Comparison of ENCODE assay signal across 8 mouse cellular contexts in the genomic region with DNA sequence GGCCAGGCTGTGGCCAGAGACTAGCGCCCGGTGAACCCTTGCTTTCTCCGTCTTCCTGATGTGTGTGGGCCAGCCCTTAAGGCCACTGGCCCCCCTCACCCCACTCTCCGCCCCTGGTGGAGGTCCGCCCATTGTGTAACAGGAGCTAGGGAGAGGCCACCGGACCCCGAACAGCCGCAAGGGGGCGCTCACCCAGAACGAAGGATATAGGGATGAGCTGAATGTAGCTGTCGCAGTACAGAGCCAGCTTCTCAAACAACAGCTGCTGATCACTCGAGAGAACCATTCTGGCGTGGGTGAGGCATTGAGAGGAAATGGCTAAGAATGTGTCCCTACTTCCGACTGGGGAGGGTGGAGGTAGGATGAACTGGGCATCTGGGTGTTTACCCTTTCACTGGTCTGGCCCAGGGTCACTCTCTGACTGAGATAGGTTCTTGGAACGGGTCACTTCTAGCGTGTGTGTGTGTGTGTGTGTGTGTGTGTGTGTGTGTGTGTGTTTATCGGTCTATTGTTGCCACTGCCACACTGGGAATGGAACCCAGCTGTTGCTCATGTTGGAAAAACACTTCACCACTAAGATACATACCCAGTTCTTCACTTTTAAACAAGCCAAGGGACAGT. TPM values are rescaled to one million over a fixed set of nuclear protein-coding genes. Genes with fewer than 3 reads are reported as not detected.
A peak's percentile ranks its signal among the peaks of the same experiment; 100 is the strongest.
DNase-seq lines count a peak whose midpoint lies in the region; ATAC-seq and TF ChIP-seq lines count a peak whose summit lies in the region.

No protein-coding gene starts in this region.

- no peaks in the 10 kb centered on the region for H3K36me3 ChIP-seq in forebrain, embryonic 13.5 days (ENCODE audit: poor library complexity, severe bottlenecking)
- H3K36me3 ChIP-seq in heart, postnatal 0 days (replicated peaks; ENCODE audit: control insufficient read depth, insufficient read depth, low read length) = no peaks in the 10 kb centered on the region
- H3K36me3 ChIP-seq in liver, embryonic 15.5 days (replicated peaks) = no peaks in the 10 kb centered on the region
- no peaks in the 10 kb centered on the region for H3K36me3 ChIP-seq in neural tube, embryonic 11.5 days (ENCODE audit: control insufficient read depth, insufficient read depth, low read length)
- no peaks in the 10 kb centered on the region for H3K36me3 ChIP-seq in stomach, embryonic 16.5 days (ENCODE audit: control insufficient read depth, insufficient read depth, low read length)

- peak; percentile 77 to 84 for DNase-seq in CD8-positive naive resting alpha-beta T cell, adult 2 months (ENCODE audit: low read depth in 2 of 2, low spot score in 2 of 2)
- peak; percentile 81 for DNase-seq in heart, postnatal 0 days (ENCODE audit: low spot score)
- peak; percentile 90 to 95 for DNase-seq in kidney, postnatal 36 days
- DNase-seq in neural tube, embryonic 11.5 days (ENCODE audit: low spot score) = peak; percentile 92

- TF ChIP-seq EP300 in heart, postnatal 0 days (IDR thresholded peaks at IDR 0.05; ENCODE audit: low read depth) = no peak

- peak overlapping the region; percentile 49 for H3K4me2 ChIP-seq in forebrain, embryonic 13.5 days
- H3K4me2 ChIP-seq in heart, postnatal 0 days (ENCODE audit: low read depth, low read length) = peak overlapping the region; percentile 46
- peak overlapping the region; percentile 60 for H3K4me2 ChIP-seq in liver, embryonic 15.5 days
- peak overlapping the region; percentile 46 for H3K4me2 ChIP-seq in neural tube, embryonic 11.5 days (ENCODE audit: low read depth)
- H3K4me2 ChIP-seq in stomach, embryonic 16.5 days (ENCODE audit: low read depth, low read length) = peak overlapping the region; percentile 54

- H3K27ac ChIP-seq in forebrain, embryonic 13.5 days = no peak overlapping the region
- no peak overlapping the region for H3K27ac ChIP-seq in heart, postnatal 0 days (ENCODE audit: low read depth)
- H3K27ac ChIP-seq in liver, embryonic 15.5 days (replicated peaks) = no peak overlapping the region
- no peak overlapping the region for H3K27ac ChIP-seq in neural tube, embryonic 11.5 days (ENCODE audit: low read depth, low read length)
- H3K27ac ChIP-seq in stomach, embryonic 16.5 days (ENCODE audit: low read length) = no peak overlapping the region

- ATAC-seq in cerebellum, adult (ENCODE audit: insufficient number of reproducible peaks, low FRiP score, low TSS enrichment) = peak; percentile 83
- ATAC-seq in forebrain, embryonic 13.5 days = peak; percentile 90
- ATAC-seq in heart, postnatal 0 days (ENCODE audit: insufficient read depth, low read depth) = peak; percentile 85
- peak; percentile 27 for ATAC-seq in liver, embryonic 15.5 days (ENCODE audit: insufficient read depth)
- peak; percentile 88 for ATAC-seq in neural tube, embryonic 11.5 days (ENCODE audit: insufficient read depth, low FRiP score, low TSS enrichment)
- peak; percentile 85 for ATAC-seq in stomach, embryonic 16.5 days (ENCODE audit: insufficient read depth, low FRiP score)

- peak; percentile 80 for TF ChIP-seq CTCF in heart, postnatal 0 days (IDR thresholded peaks at IDR 0.05; ENCODE audit: low read depth)

- no peaks in the 10 kb centered on the region for H3K9me3 ChIP-seq in forebrain, embryonic 13.5 days (replicated peaks)
- no peaks in the 10 kb centered on the region for H3K9me3 ChIP-seq in heart, postnatal 0 days (replicated peaks; ENCODE audit: control insufficient read depth, low read length)
- no peaks in the 10 kb centered on the region for H3K9me3 ChIP-seq in liver, embryonic 15.5 days (replicated peaks)
- no peaks in the 10 kb centered on the region for H3K9me3 ChIP-seq in neural tube, embryonic 11.5 days (ENCODE audit: control insufficient read depth, low read length)
- H3K9me3 ChIP-seq in stomach, embryonic 16.5 days (replicated peaks; ENCODE audit: control insufficient read depth, low read length) = no peaks in the 10 kb centered on the region

- WGBS in forebrain, embryonic 13.5 days = 7% methylated on average over 17 of the region's 17 CpGs
- 7% methylated on average over 17 of the region's 17 CpGs for WGBS in heart, postnatal 0 days
- 8% methylated on average over 17 of the region's 17 CpGs for WGBS in liver, embryonic 15.5 days (ENCODE audit: insufficient replicate concordance)
- 4% methylated on average over 17 of the region's 17 CpGs for WGBS in neural tube, embryonic 11.5 days
- 6% methylated on average over 17 of the region's 17 CpGs for WGBS in stomach, embryonic 16.5 days

- H3K4me3 ChIP-seq in forebrain, embryonic 13.5 days = peak overlapping the region; percentile 24
- no peak overlapping the region for H3K4me3 ChIP-seq in heart, postnatal 0 days (ENCODE audit: low read depth, low read length)
- peak overlapping the region; percentile 33 for H3K4me3 ChIP-seq in liver, embryonic 15.5 days (replicated peaks)
- peak overlapping the region; percentile 22 for H3K4me3 ChIP-seq in neural tube, embryonic 11.5 days (ENCODE audit: low read depth, low read length)
- peak overlapping the region; percentile 30 for H3K4me3 ChIP-seq in stomach, embryonic 16.5 days (replicated peaks; ENCODE audit: low read length)

- no peaks in the 10 kb centered on the region for H3K27me3 ChIP-seq in forebrain, embryonic 13.5 days
- H3K27me3 ChIP-seq in heart, postnatal 0 days (ENCODE audit: control insufficient read depth, insufficient read depth, low read length) = no peaks in the 10 kb centered on the region
- H3K27me3 ChIP-seq in liver, embryonic 15.5 days = peaks cover 6% of the 10 kb centered on the region
- no peaks in the 10 kb centered on the region for H3K27me3 ChIP-seq in neural tube, embryonic 11.5 days (ENCODE audit: control insufficient read depth, insufficient read depth, low read length)
- H3K27me3 ChIP-seq in stomach, embryonic 16.5 days (ENCODE audit: control insufficient read depth, insufficient read depth, low read length) = no peaks in the 10 kb centered on the region

- peak overlapping the region; percentile 31 for H3K9ac ChIP-seq in forebrain, embryonic 13.5 days
- H3K9ac ChIP-seq in heart, postnatal 0 days (replicated peaks; ENCODE audit: low read depth, low read length) = no peak overlapping the region
- H3K9ac ChIP-seq in liver, embryonic 15.5 days = no peak overlapping the region
- H3K9ac ChIP-seq in neural tube, embryonic 11.5 days (ENCODE audit: low read length) = peak overlapping the region; percentile 47
- peak overlapping the region; percentile 67 for H3K9ac ChIP-seq in stomach, embryonic 16.5 days (ENCODE audit: low read length)

- H3K4me1 ChIP-seq in forebrain, embryonic 13.5 days = no peaks in the 10 kb centered on the region; the same call in 1 of the 2 replicates
- 0 out of 2 replicates have a peak, but pooled peaks cover 2% of the 10 kb centered on the region for H3K4me1 ChIP-seq in heart, postnatal 0 days (ENCODE audit: control insufficient read depth, insufficient read depth)
- peaks cover 49% of the 10 kb centered on the region for H3K4me1 ChIP-seq in liver, embryonic 15.5 days (replicated peaks)
- no peaks in the 10 kb centered on the region for H3K4me1 ChIP-seq in neural tube, embryonic 11.5 days (ENCODE audit: control insufficient read depth, insufficient read depth, low read length)
- peaks cover 8% of the 10 kb centered on the region for H3K4me1 ChIP-seq in stomach, embryonic 16.5 days (ENCODE audit: control insufficient read depth, insufficient read depth, low read length)

RNA-seq across cellular contexts. Expression of gene Best1, which starts 8.3 kb away (rescaled TPM):
- 0.76 and 1.2 TPM in 2 replicates for polyA plus RNA-seq in forebrain, embryonic 13.5 days (2015; fragmentation: Nextera tagmentation; extraction: Ambion mirVana)
- total RNA-seq in heart, postnatal 0 days (2014; rRNA removed; ENCODE audit: low replicate concordance) = not detected in 2 replicates
- 0.26 and 0.33 TPM in 2 replicates for polyA plus RNA-seq in heart, postnatal 0 days (2015; fragmentation: Nextera tagmentation; extraction: Ambion mirVana)
- 0.09 and 0.12 TPM in 2 replicates for polyA plus RNA-seq in liver, embryonic 15.5 days (2015; fragmentation: Nextera tagmentation; extraction: Ambion mirVana)
- polyA plus RNA-seq in neural tube, embryonic 11.5 days (2014; fragmentation: Nextera tagmentation; extraction: Ambion mirVana) = 1.0 and 1.5 TPM in 2 replicates
- 0.61 and 0.64 TPM in 2 replicates for polyA plus RNA-seq in stomach, embryonic 16.5 days (2015; fragmentation: Nextera tagmentation; extraction: Ambion mirVana)

RNA-seq across cellular contexts. Expression of gene Rab3il1, which starts 8.3 kb away (rescaled TPM):
- 14.4 and 15.2 TPM in 2 replicates for polyA plus RNA-seq in forebrain, embryonic 13.5 days (2015; fragmentation: Nextera tagmentation; extraction: Ambion mirVana)
- 16.3 and 27.4 TPM in 2 replicates for total RNA-seq in heart, postnatal 0 days (2014; rRNA removed; ENCODE audit: low replicate concordance)
- polyA plus RNA-seq in heart, postnatal 0 days (2015; fragmentation: Nextera tagmentation; extraction: Ambion mirVana) = 17.9 and 20.7 TPM in 2 replicates
- 245 and 277 TPM in 2 replicates for polyA plus RNA-seq in liver, embryonic 15.5 days (2015; fragmentation: Nextera tagmentation; extraction: Ambion mirVana)
- 42.6 and 43.0 TPM in 2 replicates for polyA plus RNA-seq in neural tube, embryonic 11.5 days (2014; fragmentation: Nextera tagmentation; extraction: Ambion mirVana)
- 33.7 and 38.1 TPM in 2 replicates for polyA plus RNA-seq in stomach, embryonic 16.5 days (2015; fragmentation: Nextera tagmentation; extraction: Ambion mirVana)

RNA-seq across cellular contexts. Expression of gene Fth1, which starts 12.7 kb away (rescaled TPM):
- polyA plus RNA-seq in forebrain, embryonic 13.5 days (2015; fragmentation: Nextera tagmentation; extraction: Ambion mirVana) = 1,364 and 1,444 TPM in 2 replicates
- total RNA-seq in heart, postnatal 0 days (2014; rRNA removed; ENCODE audit: low replicate concordance) = 396 and 524 TPM in 2 replicates
- polyA plus RNA-seq in heart, postnatal 0 days (2015; fragmentation: Nextera tagmentation; extraction: Ambion mirVana) = 3,148 and 3,286 TPM in 2 replicates
- 3,441 and 3,837 TPM in 2 replicates for polyA plus RNA-seq in liver, embryonic 15.5 days (2015; fragmentation: Nextera tagmentation; extraction: Ambion mirVana)
- polyA plus RNA-seq in neural tube, embryonic 11.5 days (2014; fragmentation: Nextera tagmentation; extraction: Ambion mirVana) = 1,187 and 1,207 TPM in 2 replicates
- polyA plus RNA-seq in stomach, embryonic 16.5 days (2015; fragmentation: Nextera tagmentation; extraction: Ambion mirVana) = 1,902 and 2,108 TPM in 2 replicates

RNA-seq across cellular contexts. Expression of gene Fads3, which starts 48.2 kb away (rescaled TPM):
- polyA plus RNA-seq in forebrain, embryonic 13.5 days (2015; fragmentation: Nextera tagmentation; extraction: Ambion mirVana) = 5.8 TPM in 2 replicates
- 106 and 156 TPM in 2 replicates for total RNA-seq in heart, postnatal 0 days (2014; rRNA removed; ENCODE audit: low replicate concordance)
- 21.4 and 23.3 TPM in 2 replicates for polyA plus RNA-seq in heart, postnatal 0 days (2015; fragmentation: Nextera tagmentation; extraction: Ambion mirVana)
- 7.6 and 8.9 TPM in 2 replicates for polyA plus RNA-seq in liver, embryonic 15.5 days (2015; fragmentation: Nextera tagmentation; extraction: Ambion mirVana)
- 6.1 and 6.2 TPM in 2 replicates for polyA plus RNA-seq in neural tube, embryonic 11.5 days (2014; fragmentation: Nextera tagmentation; extraction: Ambion mirVana)
- polyA plus RNA-seq in stomach, embryonic 16.5 days (2015; fragmentation: Nextera tagmentation; extraction: Ambion mirVana) = 18.9 and 22.5 TPM in 2 replicates

Comparison
In these comparisons a context has a peak if more than half of its experiments do, and no peak if none do; other contexts are left out.
1. ATAC-seq: peak in every context shown above with its lines; median percentile 90 in forebrain, embryonic 13.5 days; 88 in neural tube, embryonic 11.5 days; 85 in heart, postnatal 0 days; 85 in stomach, embryonic 16.5 days; 83 in cerebellum, adult; 27 in liver, embryonic 15.5 days.
2. H3K9ac ChIP-seq: peak in forebrain, embryonic 13.5 days (single experiment), neural tube, embryonic 11.5 days (single experiment) and stomach, embryonic 16.5 days (single experiment); none in heart, postnatal 0 days (single experiment) and liver, embryonic 15.5 days (single experiment).
3. Peak in every context shown above with its lines, with median percentiles within 50 percentile points of each other: DNase-seq and H3K4me2 ChIP-seq.